Mouse (Mus musculus) forebrain, postnatal 0 days (tissue): ENCODE measurements at regions not wholly inside any gene's neighbourhood (a gene's known extent, or its start where the extent isn't known, plus 50 kb on each side); places are given as distances from the start of the nearest gene placed in this dataset.
A peak's percentile ranks its signal among the peaks of the same experiment; 100 is the strongest.

ENCODE experiments used
- ATAC-seq: fragments of 200-750 bp; cut with Nextera tagmentation; 2 replicates; pipeline ENCODE4 v1.8.0; 2017; ENCODE audit warnings: mild to moderate bottlenecking, moderate library complexity
- DNase-seq: peaks from one replicate; pipeline ENCODE4 v3.0.0-alpha.2; 2015
- H3K27ac ChIP-seq: fragments of 300-500 bp; sonication (generic); 2 replicates; pipeline ENCODE4 v1.5.1; 2014; ENCODE audit warnings: low read depth, mild to moderate bottlenecking, antibody characterized with exemption, low read length, moderate library complexity, mixed read lengths
- H3K27me3 ChIP-seq: fragments of 300-500 bp; sonication (generic); 2 replicates; pipeline ENCODE4 v1.6.1; 2014; ENCODE audit warnings: mild to moderate bottlenecking, low read length, mixed read lengths; ENCODE audit not compliant: insufficient read depth
- H3K36me3 ChIP-seq: fragments of 300-500 bp; sonication (generic); 2 replicates; pipeline ENCODE4 v1.6.1; 2014; ENCODE audit warnings: mild to moderate bottlenecking, moderate library complexity; ENCODE audit not compliant: insufficient read depth
- H3K4me1 ChIP-seq: fragments of 300-500 bp; sonication (generic); 2 replicates; pipeline ENCODE4 v1.6.1; 2014; ENCODE audit warnings: antibody characterized with exemption; ENCODE audit not compliant: insufficient read depth
- H3K4me2 ChIP-seq: fragments of 300-500 bp; sonication (generic); 2 replicates; pipeline ENCODE4 v1.6.1; 2014; ENCODE audit warnings: low read depth, mild to moderate bottlenecking, moderate library complexity
- H3K4me3 ChIP-seq: fragments of 300-500 bp; sonication (generic); 2 replicates; pipeline ENCODE4 v1.5.1; 2014; ENCODE audit warnings: low read depth, low read length, mixed read lengths
- H3K9ac ChIP-seq: fragments of 300-500 bp; sonication (generic); 2 replicates; pipeline ENCODE4 v1.6.1; 2014; ENCODE audit warnings: mild to moderate bottlenecking
- H3K9me3 ChIP-seq: fragments of 300-500 bp; sonication (generic); 2 replicates; pipeline ENCODE4 v1.6.1; 2016; ENCODE audit warnings: low read length
- CTCF ChIP-seq: sonication (generic); IDR thresholded peaks from 2 replicates; pipeline ENCODE4 v1.5.1; 2016; ENCODE audit warnings: antibody characterized with exemption, control low read depth, low read depth
- WGBS: fragments of 180-500 bp; shearing (Covaris S2); extraction: QIAGEN DNeasy Blood & Tissue Kit; methylation state at CpG from one replicate; pipeline ENCODE4 v1.1.7; 2014; 5-methylcytosine and 5-hydroxymethylcytosine counted together

GRCm38 (mm10) chr13:46222031-46222430 is 51.5 kb upstream of the Stmnd1 start:
- TF ChIP-seq CTCF = no peak
- ATAC-seq (no peak), DNase-seq (no peak)
- no peaks in the 10 kb centered on the region for H3K36me3 ChIP-seq
- no peak overlapping the region for H3K4me2 ChIP-seq
- no peak overlapping the region for H3K27ac ChIP-seq
- H3K9me3 ChIP-seq = no peaks in the 10 kb centered on the region
- no peaks in the 10 kb centered on the region for H3K27me3 ChIP-seq
- 55% methylated on average over 7 of the region's 7 CpGs for WGBS
- peaks cover 17% of the 10 kb centered on the region; the same call in 1 of the 2 replicates for H3K4me1 ChIP-seq
- no peak overlapping the region for H3K4me3 ChIP-seq
- H3K9ac ChIP-seq = no peak overlapping the region

DNA sequence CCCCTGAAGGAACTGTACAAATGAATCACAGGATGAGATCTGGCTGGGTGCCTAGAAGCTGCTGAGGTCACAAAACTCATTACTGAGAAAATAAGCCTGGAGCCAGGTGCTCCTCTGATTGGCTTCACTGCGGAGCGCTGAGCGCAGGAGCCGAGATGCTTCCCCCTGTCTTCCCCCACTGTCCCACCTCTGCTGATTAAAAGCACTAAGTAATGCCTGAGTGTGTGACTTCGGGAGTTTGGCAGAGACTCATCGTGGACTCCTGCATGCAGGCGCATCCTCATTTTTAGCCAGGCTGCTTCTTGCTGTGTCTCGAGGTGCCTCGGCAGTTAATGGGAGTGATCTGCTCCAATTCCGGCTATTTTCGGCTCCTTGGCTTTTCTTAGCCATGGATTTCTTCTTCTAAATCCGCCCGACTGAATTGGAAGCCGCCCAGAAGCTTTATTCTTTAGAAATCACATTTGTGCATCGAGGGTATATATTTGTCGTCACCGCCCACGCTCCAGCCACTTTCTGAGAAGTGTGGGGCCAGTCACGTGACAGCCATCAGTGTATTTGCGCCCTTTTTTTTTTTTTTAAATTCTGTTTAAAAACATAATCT is 55.3 kb upstream of the Stmnd1 start:
- H3K27ac ChIP-seq = peak overlapping the region; percentile 72
- no peak for TF ChIP-seq CTCF
- ATAC-seq = peak; percentile 85

GRCm38 (mm10) chr13:46216954-46217838 is 56.3 kb upstream of the Stmnd1 start:
- WGBS = 39% methylated on average over 9 of the region's 9 CpGs
- no peak for TF ChIP-seq CTCF
- H3K4me3 ChIP-seq = 0 out of 2 replicates have a peak overlapping the region, but pooled peaks have one; percentile 39
- H3K9ac ChIP-seq = 0 out of 2 replicates have a peak overlapping the region, but pooled peaks have one; percentile 47
- no peak for DNase-seq
- no peaks in the 10 kb centered on the region for H3K9me3 ChIP-seq
- ATAC-seq = no peak
- H3K27me3 ChIP-seq = no peaks in the 10 kb centered on the region
- peaks cover 17% of the 10 kb centered on the region; the same call in 1 of the 2 replicates for H3K4me1 ChIP-seq
- H3K27ac ChIP-seq = no peak overlapping the region
- peak overlapping the region; percentile 76 for H3K4me2 ChIP-seq
- H3K36me3 ChIP-seq = no peaks in the 10 kb centered on the region

More for the DNA sequence above, 55.3 kb upstream of the Stmnd1 start:
- Histone ChIP-seq H3K9ac (peak overlapping the region; percentile 47), H3K27me3 (no peaks in the 10 kb centered on the region), H3K4me1 (peaks cover 17% of the 10 kb centered on the region; the same call in 1 of the 2 replicates), H3K4me3 (peak overlapping the region; percentile 39), H3K9me3 (no peaks in the 10 kb centered on the region), H3K4me2 (peak overlapping the region; percentile 76), H3K36me3 (no peaks in the 10 kb centered on the region)
- DNase-seq = peak; percentile 82
- 7% methylated on average over 20 of the region's 20 CpGs for WGBS

DNA sequence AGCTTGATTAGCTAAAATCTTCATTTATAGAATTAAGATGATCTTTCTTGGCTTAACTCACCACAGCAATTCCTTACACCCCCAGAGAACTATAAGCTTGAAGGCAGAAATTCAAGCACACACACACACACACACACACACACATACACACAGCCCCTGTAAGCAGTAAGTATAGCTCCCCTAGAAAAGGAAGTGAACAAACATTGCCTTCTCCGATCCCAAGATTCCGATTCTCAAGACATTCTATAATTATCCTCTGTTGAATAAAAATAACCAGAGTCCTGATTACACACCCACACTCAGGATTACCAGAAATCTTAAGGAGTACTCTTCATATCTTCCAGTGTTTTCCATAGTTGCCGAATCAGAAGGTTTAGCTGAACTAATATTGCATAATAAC is 70.0 kb upstream of the Stmnd1 start:
- TF ChIP-seq CTCF = no peak
- no peak for DNase-seq
- WGBS = 68% methylated on average over 3 of the region's 3 CpGs

GRCm38 (mm10) chr13:46202586-46202985 is 70.9 kb upstream of the Stmnd1 start:
- H3K4me3 ChIP-seq = no peak overlapping the region
- H3K27ac ChIP-seq = no peak overlapping the region
- no peaks in the 10 kb centered on the region for H3K9me3 ChIP-seq
- 86% methylated on average over 6 of the region's 6 CpGs for WGBS
- no peak overlapping the region for H3K9ac ChIP-seq
- no peaks in the 10 kb centered on the region for H3K4me1 ChIP-seq
- H3K27me3 ChIP-seq = no peaks in the 10 kb centered on the region
- DNase-seq (no peak), ATAC-seq (no peak)
- no peak for TF ChIP-seq CTCF
- no peak overlapping the region for H3K4me2 ChIP-seq
- no peaks in the 10 kb centered on the region for H3K36me3 ChIP-seq

More for the DNA sequence above, 70.0 kb upstream of the Stmnd1 start:
- H3K36me3 ChIP-seq = no peaks in the 10 kb centered on the region
- H3K27ac ChIP-seq = no peak overlapping the region
- no peaks in the 10 kb centered on the region for H3K4me1 ChIP-seq
- no peak overlapping the region for H3K4me2 ChIP-seq
- H3K27me3 ChIP-seq = no peaks in the 10 kb centered on the region
- H3K4me3 ChIP-seq = no peak overlapping the region
- ATAC-seq = no peak
- no peaks in the 10 kb centered on the region for H3K9me3 ChIP-seq
- no peak overlapping the region for H3K9ac ChIP-seq

DNA sequence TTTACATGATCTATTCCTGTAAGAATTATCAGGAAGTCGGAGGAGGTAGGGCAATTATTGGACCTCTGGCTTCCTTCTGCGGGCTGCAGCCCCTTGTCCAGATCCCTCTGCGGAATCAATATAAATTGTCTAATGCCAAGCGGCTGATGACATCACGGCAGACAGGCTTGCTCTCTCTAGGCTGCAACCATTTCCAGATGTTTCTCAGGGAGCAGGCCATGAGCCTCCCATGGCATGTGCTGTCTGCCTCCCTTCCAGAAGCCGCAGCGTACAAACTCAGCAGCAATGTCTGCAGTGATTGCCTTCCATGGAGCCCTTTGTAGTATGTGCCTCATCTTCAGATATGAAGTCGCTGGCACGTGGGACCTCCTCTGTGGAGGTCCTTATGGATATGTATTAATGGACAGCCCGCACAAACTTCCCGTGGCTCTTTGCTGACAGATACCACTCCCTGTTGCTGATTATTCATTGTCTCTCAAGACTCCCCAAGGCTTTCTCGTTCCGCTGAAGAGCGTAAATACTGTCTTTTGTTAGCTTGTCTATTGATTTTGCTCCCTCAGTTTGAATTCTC is 72.4 kb upstream of the Stmnd1 start:
- ATAC-seq (no peak), DNase-seq (no peak)
- Histone ChIP-seq H3K27ac (no peak overlapping the region), H3K9me3 (no peaks in the 10 kb centered on the region), H3K4me1 (no peaks in the 10 kb centered on the region), H3K9ac (no peak overlapping the region), H3K27me3 (no peaks in the 10 kb centered on the region), H3K4me2 (no peak overlapping the region), H3K36me3 (no peaks in the 10 kb centered on the region), H3K4me3 (no peak overlapping the region)
- WGBS = 70% methylated on average over 14 of the region's 14 CpGs
- TF ChIP-seq CTCF = no peak
